Mouse (Mus musculus) MEL-GATA-1-ER (cell line): ENCODE measurements around the gene Cacna2d3.

Experiments
- DNase-seq: peaks from one replicate; pipeline ENCODE4 v3.0.0-alpha.2; 2012; ENCODE audit warnings: low read depth; ENCODE audit errors: extremely low read depth

Gene Cacna2d3

DNA sequence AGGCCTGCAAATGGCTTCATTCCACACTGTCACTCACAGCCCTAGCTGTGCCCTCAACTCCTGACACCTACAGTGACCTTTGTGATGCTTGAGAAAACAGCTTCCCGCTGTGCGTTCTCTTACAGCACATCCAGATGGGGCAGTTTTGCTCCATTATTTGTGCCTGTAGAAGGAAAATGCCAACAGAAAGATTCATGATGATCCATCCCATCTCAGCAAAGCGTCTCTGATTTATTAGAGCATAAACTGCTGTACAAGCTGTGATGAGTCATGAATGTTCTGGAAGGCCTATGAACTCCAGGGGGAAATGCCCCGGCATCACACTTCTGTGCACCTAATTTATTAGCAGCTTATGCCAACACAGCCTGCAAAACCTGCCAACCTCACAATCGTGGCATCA is 453.1 kb downstream of the Cacna2d3 start:
- DNase-seq: no peak

DNA sequence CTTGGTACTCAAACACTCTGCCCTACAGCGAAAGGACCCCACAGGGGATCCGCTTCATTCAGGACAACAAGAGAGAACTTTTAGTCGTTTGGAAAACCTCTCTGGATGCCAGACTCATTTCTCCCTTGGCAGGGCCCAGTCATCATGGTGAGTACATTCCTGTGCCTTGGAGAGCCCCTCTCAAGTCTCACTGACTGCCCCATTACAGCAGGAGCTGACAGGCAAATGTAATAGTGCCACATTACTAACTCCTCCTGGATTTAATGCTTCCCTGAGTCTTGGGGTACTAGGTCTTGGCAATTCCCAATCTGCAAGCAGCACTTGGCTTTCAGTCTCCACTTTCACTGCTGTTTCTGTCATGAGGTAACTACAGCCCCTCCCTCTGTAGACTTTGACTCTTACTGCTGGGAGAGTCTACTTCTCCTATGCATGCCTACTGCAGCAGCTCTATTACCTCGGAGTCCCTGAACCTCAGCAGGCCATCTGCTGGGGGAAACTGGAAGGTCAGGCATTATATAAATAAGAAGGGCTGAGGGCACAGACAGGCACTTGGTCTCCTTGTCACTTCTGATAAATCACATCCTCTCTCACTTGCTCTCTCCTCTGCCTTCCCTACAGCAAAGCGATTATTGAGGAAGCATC is 454.3 kb downstream of the Cacna2d3 start:
- DNase-seq: no peak

DNA sequence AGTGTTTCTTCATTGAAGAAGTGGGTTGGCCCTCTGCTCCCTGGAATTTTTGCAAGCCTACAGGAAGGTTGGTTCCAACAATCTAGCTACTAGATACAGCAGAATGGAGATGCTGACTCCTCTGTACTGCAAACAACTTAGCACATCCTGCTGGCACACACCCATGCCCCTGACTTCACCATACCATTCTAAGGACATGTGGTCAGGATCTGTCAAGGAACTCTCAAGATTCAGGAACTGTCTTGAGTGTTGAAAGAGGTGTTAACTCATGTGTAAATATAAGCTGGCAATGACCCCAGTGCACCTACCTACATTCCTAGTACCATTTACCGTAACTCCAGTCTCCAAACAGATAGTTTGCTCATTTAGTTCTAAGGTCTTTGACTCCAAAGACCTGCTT is 461.0 kb downstream of the Cacna2d3 start:
- DNase-seq: no peak

DNA sequence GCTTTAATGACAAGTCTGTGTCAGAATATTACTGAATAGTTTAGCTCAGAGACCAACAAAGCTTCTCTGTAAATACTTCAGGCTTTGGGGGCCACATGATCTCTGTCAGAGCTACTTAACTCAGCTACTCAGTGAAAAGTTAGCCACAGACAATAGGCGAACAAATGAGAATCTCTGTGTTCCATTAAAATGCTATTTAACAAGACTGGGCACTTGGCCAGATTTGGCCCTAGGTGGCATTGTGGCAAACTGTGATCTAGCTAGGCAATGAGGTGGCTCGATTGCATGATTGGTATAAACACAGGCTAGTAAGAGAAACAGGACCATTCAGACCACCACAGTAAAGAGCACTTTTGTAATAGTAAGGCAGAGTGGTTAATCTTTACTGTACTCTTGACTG is 478.1 kb downstream of the Cacna2d3 start:
- DNase-seq: no peak

DNA sequence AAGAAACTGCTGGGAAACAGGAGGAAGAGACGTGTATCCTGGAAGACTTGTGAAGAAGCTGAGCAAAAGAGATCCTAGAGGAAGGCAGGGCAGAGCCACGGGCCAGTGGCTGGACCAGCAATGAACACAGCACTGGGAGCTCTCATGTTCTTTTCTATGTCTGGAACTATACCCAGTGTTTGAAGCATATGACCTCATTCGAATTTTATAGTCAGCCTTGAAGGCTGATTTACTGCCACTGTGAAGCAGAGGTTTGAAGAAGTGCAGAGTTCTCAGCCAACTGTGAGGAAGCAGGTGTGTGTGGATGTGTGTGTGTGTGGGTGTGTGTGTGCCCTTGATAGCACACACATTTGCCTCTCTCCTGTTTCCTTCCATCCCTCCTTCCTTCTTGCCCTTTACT is 483.2 kb downstream of the Cacna2d3 start:
- no peak for DNase-seq

DNA sequence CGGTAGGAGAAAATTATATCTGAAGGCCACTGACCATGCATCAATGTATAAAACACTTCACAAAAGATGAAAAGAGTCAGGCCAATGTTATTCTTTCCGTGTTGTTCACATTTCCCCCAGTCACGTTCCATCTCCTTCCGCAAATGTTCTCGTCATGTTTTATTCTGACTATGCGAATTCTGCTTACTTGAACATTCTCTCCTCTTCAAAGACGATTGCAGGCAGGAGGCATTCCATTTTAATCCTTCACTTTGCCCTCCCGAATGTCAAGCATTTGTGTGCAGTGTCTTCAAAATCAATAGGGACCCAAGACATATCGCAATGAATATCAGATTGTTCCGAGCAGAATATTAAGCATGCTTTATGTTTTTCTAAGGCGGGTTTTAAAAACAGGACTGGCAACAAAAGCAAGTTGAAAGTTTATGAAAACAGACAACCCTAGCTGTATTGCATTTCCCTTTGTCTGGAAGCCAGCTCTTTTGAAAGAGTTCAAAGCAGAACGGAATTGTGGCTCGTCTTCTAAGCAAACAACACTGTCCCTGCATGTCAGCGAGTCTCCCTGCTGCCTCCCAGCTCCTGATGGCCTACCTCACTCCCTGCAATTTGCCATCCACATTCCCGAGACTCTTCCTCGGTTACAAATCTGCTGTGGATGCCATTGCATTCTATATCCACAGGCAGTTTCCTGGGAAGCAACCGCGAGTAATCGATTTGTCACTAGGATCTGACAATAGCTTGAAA is 492.5 kb downstream of the Cacna2d3 start:
- DNase-seq: no peak

DNA sequence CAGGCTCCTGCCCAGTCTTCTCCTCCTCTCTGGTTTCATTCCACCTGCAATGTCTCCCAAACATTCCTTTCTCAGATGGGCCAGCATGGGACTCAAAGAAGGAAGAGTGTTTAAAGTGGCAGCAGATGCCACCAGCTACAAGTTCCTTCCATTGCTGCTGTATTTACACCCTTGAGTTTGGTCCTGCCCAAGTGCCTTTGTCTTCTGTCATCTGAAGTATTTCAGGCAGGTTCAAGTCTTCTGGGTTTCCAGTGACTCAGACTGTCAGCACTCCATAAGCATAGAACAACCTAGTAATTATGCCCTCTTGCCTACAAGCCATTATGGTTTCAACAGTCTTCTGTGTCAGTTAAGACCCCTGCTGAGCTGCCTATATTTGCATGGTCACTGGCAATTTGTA is 493.2 kb downstream of the Cacna2d3 start:
- no peak for DNase-seq

DNA sequence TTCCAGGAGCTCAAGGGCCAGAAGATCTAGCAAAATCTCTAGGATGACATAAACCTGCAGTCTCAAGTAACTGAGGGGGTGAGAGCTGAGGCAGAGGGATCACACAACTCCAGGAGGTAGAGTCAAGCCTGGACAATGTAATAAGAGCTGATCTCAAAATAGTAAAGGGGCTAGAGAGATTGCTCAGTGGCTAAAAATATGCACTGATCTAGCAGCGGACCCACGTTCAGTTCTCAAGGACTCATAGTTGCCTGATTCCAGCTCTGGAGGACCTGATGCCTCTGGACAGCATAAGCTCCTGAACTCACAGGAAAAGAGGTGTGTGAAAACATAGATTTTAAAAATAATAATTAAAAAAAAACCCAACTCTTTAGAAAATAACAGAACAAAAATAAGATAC is 493.7 kb downstream of the Cacna2d3 start:
- DNase-seq: no peak

DNA sequence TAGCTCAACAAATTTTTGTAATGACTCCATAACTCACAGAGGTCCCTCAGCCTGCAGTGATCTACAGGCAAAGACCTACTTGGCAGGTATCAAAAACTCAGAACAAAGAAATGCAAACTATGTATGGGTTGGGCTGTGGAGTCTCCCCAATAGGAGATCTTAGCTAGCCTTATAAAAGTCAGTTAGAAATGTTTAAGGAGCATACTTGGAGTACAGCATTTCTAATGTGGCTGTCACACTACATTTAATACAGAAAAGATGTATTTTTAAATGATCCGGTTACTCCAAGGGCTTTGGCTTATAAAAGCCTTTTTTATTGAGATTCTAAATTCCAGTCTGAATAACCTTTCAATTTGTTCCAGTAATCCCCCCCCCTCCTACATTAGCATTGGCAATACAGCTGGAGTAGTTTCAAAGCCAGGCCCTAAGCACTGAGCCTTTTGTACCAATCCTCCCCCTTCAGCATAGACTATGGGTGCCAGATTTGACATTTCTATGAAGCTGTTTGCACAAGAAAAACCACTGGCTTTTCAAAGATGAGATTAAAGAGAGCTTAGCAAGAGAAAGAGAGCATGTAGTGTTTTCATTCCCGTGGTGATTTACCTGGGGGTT is 495.8 kb downstream of the Cacna2d3 start:
- no peak for DNase-seq

DNA sequence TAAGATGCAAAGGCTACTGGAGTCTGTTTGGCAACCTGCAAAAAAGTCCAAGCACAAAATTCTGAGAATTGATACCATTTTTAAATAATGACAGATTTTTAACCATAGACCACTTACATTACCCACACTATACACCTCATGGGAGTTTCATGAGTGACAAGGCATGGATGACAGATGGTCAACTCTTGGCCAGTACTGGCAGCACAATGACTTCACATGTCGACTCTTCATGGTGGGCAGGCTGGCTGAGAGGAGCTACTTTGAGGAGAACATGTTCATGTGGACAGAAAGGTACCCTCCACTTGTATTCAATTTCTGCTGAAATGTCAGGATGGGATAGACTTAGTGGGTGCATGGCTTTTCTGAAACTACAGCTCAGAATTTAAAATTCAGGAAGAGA is 498.7 kb downstream of the Cacna2d3 start:
- no peak for DNase-seq

DNA sequence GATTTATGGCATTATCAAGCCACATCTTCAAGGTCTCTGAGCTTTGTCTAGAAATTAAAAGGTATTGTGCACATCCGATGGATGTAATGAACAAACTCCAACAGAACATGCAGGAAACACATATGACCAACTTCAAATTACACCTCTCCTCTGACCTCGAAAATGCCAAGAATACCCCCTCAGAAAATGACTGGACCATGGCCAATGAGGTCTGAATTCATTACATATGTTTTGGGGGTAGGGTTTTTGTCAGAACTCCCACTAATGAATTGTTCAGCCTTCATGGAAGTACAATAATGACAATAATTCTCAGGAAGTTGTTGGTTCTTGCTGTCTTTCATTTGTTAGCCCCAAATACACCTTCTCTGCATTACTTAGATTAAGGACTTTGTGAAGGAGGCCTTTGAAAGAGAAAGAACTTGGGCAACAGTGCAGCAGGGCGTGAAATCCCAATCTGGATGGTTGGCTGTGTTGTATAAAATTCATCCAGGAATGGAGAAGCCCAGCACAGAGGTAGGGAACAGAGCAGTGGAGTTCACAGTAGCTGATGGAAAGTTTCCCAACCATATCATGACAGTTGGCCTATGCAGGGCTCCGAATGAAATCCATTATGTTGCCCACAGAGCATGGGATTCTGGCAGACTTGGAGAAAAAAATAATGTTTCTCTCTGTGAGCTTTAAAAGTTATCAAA is 499.3 kb downstream of the Cacna2d3 start:
- no peak for DNase-seq

DNA sequence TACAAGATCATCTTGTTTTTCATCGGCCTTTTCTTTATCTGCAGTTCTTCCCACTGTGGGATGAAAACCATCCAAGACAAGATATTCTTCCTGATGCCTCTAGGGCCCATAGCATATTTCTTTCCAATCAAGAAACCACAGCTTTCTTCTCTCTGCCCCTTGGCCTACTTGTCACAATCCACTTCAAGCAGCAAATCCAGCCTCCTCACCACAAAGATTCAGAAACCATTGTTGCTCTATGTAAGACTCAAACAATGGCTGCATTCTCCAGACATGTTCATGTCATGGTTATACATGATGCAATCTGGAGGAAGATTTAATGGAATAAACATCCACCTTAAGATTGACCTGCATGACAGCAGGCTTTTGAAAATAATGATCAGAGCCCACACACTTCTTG is 505.6 kb downstream of the Cacna2d3 start:
- no peak for DNase-seq

DNA sequence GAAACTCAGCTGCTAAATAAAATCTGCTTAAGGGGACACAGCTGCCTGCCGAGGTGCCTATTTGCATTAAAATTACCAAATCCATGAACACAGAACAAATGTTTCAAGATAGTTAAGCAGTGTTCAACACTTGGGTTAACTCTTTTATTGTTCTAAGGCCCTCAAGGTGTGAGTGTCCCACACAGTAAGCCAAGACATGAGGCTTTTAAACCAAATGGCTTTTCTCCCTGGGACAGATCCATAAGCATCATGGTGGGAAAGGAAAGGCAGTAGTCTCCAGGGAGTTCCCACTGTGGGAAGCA is 516.7 kb downstream of the Cacna2d3 start:
- DNase-seq: no peak

DNA sequence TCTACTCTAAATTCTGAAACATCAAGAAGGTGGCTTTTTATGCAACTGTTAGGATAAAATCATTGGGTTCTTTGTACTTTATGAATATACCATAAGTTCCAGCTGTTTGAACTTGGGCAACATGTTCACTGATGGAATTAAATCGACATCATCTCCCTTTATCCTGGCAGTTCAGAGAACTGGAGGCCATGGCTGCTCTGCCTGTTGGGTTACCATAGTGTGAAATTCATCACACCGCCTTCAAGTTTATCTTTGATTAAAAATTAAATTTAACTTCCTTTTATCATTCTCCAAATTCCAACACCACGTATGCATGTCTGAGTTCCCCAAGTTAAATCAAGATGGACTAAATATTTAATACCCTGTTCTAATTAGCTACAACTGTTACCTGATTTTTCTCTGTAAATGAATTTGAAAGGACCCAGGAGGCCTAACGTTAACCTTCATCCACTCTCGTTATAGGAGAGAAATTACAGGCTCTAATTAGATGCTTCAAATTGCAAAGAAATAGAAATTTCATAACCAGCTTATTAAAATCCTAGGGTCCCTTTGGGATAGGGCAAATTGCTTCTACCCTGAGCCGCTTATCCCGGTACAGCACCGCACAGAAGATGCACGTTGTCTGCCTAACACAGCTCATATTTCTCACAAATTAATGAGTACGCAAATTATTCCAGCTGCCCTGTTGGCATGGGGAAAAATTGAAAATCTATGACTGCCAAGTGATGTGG is 517.3 kb downstream of the Cacna2d3 start:
- DNase-seq: no peak

DNA sequence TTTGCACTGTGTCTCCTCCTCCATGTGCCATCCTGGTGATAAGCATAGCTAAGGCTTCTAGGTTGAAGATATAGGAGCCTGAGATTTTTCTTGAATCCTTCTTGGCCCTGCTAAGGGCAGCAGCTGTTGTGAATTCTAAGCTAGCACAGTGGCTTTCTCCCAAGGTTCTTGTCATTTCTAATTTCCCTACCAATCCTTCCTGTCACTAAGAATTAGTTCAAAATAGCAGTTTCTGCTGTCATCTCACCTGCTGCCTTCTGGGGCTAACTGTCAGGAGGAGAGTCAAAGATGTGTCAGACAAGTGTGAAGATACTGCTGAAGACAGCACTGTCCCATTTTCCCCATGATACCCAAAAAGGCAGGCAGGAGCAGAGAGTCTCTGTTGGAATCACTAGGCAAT is 525.5 kb downstream of the Cacna2d3 start:
- no peak for DNase-seq

DNA sequence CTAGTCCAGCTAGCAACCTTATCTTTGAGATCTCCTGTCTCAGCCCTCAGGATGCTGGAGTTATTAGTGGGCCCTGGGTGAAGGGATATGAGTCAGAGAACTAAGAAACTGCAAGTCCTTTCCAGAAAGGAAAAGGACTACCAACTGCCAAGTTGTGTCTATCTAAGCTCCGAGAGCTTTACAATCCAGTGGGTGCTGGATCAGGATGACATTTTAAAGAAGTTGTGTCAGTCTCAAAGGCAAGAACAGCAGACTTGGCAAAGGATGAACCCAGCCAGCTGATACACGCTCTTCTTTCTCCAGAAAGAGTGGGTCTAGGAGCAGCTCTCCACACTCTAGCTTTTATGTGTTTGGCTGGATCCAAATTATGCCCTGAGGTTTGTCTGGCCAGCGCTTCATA is 530.2 kb downstream of the Cacna2d3 start:
- no peak for DNase-seq

DNA sequence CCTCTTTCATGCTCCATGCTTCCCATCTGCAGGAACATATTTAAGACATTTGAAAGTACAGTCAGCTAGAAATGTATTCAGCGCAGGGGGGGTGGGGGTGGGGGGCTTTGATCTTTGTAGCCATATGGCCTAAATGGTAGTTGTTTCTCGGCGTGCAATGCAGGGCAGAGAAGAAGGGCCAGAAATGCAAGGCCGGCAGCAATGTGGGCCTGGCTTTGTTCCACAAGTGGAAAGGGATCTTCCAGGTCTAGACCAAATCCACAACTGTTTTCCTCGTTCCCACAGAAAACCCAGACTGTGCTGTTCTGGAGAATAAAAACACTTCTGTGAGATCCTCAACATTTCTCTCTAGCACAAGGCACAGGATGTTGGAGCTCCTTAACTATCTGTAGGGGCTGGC is 537.9 kb downstream of the Cacna2d3 start:
- DNase-seq: no peak

DNA sequence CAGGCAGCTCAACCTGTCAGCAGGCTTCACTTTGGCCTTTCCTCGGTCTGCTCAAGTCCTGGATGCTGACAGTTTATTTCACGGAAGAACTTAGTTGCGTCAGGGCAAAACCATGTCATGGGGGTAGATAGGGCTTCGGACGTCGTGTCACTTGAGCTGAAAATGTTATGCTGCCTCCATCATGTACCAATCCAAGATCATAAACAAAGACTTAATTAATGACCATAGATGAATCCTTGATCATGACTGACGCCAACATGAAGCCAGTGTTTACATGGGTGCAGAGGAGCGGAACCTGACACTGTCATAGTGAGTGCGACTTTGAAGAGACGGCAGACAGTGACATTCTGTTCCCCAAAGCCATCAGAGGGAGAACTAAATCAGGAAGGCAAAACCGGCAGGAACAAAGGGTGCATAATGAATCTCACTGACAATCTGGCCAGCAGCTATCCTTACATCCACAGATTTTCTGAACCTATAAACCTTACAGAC is 542.2 kb downstream of the Cacna2d3 start:
- DNase-seq: no peak

DNA sequence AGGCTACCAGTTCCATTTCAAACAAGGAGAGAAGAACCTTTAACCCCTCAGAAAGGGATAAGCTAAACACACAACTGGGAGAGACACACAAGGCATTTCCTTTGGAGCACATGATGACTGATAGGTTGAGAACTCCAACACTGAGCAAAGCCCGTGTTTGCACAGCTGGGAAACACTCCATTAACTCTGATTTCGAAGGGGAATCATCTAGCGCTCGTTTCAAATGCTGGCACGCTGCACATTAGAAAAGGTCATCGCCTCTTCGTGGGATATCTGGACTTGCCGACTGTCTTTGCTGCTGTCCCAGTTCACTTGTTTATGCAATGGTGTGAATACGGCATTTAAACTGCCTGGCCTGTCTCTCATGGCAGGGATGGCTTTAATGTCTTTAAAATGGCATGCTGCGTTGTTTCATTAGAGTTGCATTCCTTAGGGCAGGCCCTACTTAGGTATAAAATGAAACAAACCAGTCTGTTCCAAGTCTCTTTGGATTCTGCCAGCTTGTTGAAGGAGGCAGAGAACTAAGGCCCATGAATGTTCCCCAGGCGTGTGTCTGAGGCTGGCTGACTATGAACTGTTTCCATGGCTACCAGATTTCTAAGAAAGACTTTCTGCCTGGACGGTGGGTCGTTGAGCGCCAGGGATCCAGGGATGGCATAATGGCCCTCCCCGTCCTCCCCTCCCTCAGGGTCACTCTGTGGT is 542.8 kb downstream of the Cacna2d3 start:
- no peak for DNase-seq

DNA sequence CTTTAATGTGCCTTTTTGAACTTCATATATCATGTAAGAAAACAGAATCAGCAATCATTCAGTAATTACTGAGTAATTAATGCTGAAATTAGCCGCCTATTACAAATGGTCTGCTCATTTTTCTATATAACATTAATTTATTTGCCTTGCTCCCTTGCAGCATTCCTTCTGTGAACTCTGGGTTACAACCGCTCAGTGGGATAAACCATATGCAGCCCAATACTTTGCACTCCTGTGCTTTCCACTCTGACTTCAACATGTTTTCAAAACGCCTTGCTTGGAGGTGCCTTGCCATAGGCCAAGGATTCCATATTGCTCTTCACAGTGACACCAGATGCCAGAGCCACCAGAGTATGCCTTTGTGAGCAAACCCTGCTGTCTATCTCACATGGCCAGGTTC is 546.9 kb downstream of the Cacna2d3 start:
- DNase-seq: no peak

DNA sequence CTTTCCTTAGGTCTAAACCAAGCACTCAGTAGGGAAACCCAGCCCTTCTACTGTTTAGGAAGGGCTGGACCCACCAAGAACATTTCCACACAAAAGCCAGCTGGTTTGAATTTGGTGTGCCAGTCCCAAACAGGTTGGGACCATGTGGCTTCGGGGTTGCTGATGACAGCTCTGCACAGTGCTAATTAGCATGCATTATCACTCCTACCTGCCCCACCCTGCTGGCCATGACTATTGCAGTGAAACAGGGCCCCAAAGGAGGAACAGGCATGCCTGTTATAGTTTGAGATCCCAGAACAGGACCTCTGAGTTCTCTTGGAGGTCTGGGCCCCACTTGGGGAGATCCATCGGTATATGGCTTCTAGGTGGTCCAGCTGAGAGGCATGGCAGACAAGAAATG is 549.5 kb downstream of the Cacna2d3 start:
- no peak for DNase-seq
